In genomic region chr16:37461601-37462000, GRCm38 (mm10) we compare ENCODE assay signal across 26 mouse cellular contexts.
"Had no signal": no experiment of that assay in that cellular context is flagged by ENCODE, and none has a peak within 500 bp of the region (broad histone marks: within the 10 kb centered on the region; RNA-seq: fewer than 3 reads in every experiment).

No protein-coding gene starts in this region.

- H3K36me3 ChIP-seq: heart, embryonic 13.5 days; heart, embryonic 15.5 days; kidney, embryonic 15.5 days; limb, embryonic 10.5 days; limb, embryonic 12.5 days; liver, embryonic 13.5 days; liver, embryonic 15.5 days had no signal

- H3K27ac ChIP-seq: heart, adult 2 months; heart, embryonic 13.5 days; heart, embryonic 15.5 days; hindbrain, embryonic 14.5 days; hindbrain, postnatal 0 days; kidney, embryonic 15.5 days; kidney, postnatal 0 days; limb, embryonic 10.5 days; limb, embryonic 12.5 days; liver, embryonic 13.5 days; liver, embryonic 15.5 days had no signal

- H3K27me3 ChIP-seq: heart, embryonic 13.5 days; heart, embryonic 15.5 days; kidney, embryonic 15.5 days; limb, embryonic 12.5 days; liver, embryonic 13.5 days; liver, embryonic 15.5 days had no signal

- H3K4me1 ChIP-seq: heart, embryonic 13.5 days; heart, embryonic 15.5 days; kidney, embryonic 15.5 days; limb, embryonic 10.5 days; limb, embryonic 12.5 days; liver, embryonic 13.5 days; liver, embryonic 15.5 days had no signal

- DNase-seq: forebrain, postnatal 0 days; gastrocnemius, postnatal 14 days; gastrocnemius, postnatal 36 days; heart, adult 2 months; heart, postnatal 14 days; heart, postnatal 36 days; kidney, adult 11 months; kidney, adult 2 months; kidney, postnatal 14 days; kidney, postnatal 36 days; liver; liver, embryonic 13.5 days; liver, postnatal 0 days had no signal

- ATAC-seq: forebrain, postnatal 0 days; hindbrain, postnatal 0 days; intestine, embryonic 16.5 days; liver, postnatal 0 days had no signal

- H3K9ac ChIP-seq: forebrain, postnatal 0 days; heart, embryonic 13.5 days; heart, embryonic 15.5 days; hindbrain, embryonic 14.5 days; kidney, embryonic 15.5 days; limb, embryonic 12.5 days; liver, embryonic 13.5 days; liver, embryonic 15.5 days; liver, postnatal 0 days had no signal

- H3K4me2 ChIP-seq: heart, embryonic 11.5 days; heart, embryonic 13.5 days; heart, embryonic 15.5 days; hindbrain, embryonic 14.5 days; kidney, embryonic 15.5 days; limb, embryonic 12.5 days; liver, embryonic 11.5 days; liver, embryonic 13.5 days; liver, embryonic 15.5 days had no signal

- H3K4me3 ChIP-seq: heart, adult 2 months; heart, embryonic 13.5 days; heart, embryonic 15.5 days; kidney, embryonic 15.5 days; left cerebral cortex, adult 2 months; limb, embryonic 10.5 days; limb, embryonic 12.5 days; liver, embryonic 13.5 days; liver, embryonic 15.5 days had no signal

- H3K9me3 ChIP-seq: heart, embryonic 13.5 days; heart, embryonic 15.5 days; kidney, embryonic 15.5 days; limb, embryonic 10.5 days; limb, embryonic 12.5 days; liver, embryonic 13.5 days; liver, embryonic 15.5 days had no signal
